Mouse (Mus musculus) liver, adult 2 months (tissue): ENCODE results near the gene Zfp937.
"Not testable (repeated sequence)": the region's sequence is repeated elsewhere in the genome, so short reads cannot be mapped to it uniquely, and the experiment has no call there.

Experiments used
- CTCF ChIP-seq: fragments of 200-500 bp; IDR thresholded peaks from 2 replicates; pipeline ENCODE4 v1.5.1; 2011; ENCODE audit warnings: low read depth, low read length, control low read depth
- POLR2A ChIP-seq: fragments of 200-500 bp; IDR thresholded peaks from 2 replicates; pipeline ENCODE4 v1.6.1; 2011; ENCODE audit warnings: low read length, control low read depth; ENCODE audit not compliant: insufficient read depth; ENCODE audit errors: extremely low read depth

- not testable (repeated sequence) for TF ChIP-seq POLR2A, CTCF
Measured at GRCm38 (mm10) chr2:150223263-150223662, 5.4 kb downstream of the Zfp937 start.
